Mouse (Mus musculus) adrenal gland (tissue): Measurements from ENCODE around the gene Foxo6.

Source experiments
- intact Hi-C: fragments of 180-260 bp; cut with DNase I; formaldehyde crosslinking; loops from one replicate; pipeline ENCODE4 v1.15.1; 2025
- long read RNA-seq, 2 experiments: library from polyadenylated mRNA; unstranded; transcript quantifications; one replicate each; pipeline ENCODE4 v2.0.0; 2020; ENCODE audit warnings: borderline replicate concordance in 1 of 2; ENCODE audit not compliant: insufficient replicate concordance in 1 of 2

The Foxo6 gene
- long read RNA-seq, experiment 1, result 0 reads
- long read RNA-seq, experiment 2, result 0 reads

DNA sequence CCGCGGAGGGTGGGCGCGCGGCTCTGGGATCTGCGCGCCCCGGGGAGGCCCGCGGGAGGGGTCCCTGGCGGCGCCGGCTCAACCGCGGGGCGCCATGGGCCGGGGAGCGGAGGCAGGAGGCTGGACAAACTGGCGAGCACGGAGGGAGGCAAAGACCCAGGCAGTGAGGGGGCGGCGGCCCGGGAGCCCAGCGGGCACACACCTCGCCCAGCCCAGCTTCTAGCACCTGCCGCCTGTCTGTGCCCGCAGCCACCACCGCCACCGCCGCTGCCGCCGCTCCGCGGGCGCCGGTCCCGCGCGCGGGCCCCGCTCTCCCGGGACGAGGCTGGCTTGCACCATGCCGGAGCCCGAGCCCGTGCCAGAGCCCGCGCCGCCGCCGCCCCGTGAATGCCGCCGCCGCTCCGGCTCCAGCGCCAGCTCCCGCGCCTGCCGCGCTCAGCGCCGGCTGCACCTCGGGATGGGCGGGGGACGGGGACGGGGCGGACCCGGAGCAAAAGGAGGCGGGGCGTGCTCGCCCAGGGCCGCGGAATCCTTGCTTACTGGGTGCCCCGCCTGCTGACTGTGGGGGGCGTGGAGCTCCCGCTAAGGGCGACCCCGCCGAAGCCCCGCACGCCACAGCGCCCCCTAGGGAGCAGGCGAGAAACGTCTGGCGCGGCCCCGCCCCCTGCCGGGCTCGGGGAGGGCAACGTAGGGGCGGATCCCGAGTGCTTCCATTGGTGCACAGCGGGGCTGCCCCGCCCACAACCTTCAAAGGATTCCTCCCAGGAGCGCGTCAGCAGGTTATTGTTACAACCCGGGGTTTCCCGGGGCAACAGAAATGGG is at the start of gene Foxo6:
Gene Foxo6, minus strand, starts transcription at position 60 of the 822 bp plus-strand sequence.
- intact Hi-C loops, result no loop called here

DNA sequence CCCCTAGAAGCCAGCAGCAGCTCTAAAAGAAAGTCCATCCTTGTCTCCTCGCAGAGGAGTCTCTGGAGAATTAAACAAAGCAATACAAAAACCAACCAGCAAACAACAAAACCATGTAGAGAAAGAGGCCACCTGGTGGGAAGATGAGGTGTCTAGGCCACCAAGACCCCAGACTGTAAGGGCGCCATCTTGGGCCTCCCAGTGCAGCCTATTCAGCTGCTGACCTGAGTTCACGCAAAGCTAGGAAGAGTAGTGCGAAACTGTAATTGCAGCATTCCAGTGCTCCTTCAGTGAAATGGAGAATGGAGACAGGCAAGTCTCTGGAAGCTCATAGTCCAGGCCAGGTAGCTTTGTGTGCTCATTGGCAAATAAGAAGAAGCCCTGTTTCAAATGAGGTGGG is 47.2 kb upstream of the Foxo6 start:
- intact Hi-C loops, result no loop called here

DNA sequence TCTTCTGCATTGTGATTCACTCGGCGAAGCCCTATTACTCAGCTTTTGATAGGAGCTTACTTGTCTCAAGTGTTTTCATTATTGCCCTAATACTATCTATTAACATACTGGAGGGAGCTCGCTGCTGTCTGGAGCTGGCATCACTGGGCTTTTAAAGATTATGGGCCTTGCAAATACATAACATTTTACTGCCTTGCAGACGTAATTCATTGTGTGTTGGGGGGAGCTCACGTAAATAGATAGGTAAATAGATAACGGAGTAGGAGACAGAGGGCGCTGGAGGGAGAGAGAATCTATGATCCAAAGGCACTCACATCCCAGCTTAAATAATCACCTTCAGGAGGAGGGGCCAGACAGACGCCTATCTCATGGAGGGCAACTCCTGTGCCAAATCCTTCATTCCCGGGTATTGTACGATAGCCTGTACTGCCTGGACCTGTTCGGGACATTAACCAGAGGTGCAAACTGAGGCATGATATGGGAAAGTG is 45.8 kb upstream of the Foxo6 start:
- intact Hi-C loops, result no loop called here

DNA sequence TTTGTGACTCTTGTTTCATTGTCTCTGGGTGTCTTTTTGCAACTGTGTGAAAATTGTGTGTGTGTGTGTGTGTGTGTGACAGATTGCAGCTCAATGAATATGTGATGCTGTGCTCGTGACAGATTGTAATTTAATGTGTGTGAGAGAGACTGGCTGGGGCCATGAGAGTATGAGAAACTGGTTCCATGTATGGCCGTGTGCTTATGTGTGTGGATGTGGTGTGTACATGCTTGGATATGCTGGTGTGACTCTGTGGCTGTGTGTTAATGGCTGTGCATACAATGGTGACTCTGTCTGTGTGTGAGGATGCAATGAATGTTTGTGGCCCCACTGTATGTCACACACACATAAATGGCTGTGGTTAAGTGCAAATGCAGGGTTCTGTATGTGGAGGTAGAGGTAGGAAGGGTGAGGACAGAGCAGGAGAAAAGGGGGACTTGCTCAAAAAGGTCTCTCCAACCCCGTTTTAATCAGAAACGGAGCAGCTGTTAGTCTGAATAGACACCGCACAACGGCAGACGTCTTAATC is 45.3 kb upstream of the Foxo6 start:
- intact Hi-C loops, result no loop called here

DNA sequence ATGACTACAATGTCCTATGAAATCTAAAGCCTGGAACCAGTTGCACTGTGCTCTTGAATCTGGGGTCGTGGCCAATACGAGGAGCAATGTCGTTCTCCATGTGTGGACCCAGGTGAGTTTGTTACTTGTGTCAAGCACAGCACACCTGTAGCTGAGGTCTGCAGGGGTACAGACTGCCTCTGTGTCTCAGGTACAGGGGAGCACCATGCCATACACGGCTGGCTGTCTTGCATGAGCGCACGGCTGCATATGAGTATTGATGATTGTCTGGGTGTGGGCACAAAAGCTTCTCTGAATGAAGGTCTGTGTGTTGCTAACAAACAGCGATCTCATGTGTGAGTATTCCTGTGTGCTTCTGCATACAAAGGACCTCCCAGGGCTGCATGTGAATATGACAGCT is 44.8 kb upstream of the Foxo6 start:
- intact Hi-C loops, result no loop called here

DNA sequence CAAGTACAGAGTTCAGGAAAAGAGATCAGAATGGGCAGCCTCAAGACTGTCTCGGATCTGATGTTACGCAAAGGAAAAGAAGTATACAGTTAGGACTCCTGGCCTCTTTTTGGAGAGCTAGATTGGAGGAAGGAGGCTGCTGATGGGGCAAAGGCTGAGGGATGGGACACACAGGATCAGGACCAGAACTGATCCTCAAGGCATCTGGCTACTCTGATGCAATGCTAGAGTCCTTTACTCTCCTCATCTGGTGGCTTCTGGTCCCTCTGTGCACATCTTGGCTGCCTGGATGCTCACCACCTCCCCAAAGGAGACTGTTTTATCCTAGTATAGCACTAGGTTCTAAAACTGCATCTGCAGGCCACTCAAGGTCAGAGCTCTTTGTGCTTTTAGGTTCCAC is 44.4 kb upstream of the Foxo6 start:
- intact Hi-C loops, result no loop called here

DNA sequence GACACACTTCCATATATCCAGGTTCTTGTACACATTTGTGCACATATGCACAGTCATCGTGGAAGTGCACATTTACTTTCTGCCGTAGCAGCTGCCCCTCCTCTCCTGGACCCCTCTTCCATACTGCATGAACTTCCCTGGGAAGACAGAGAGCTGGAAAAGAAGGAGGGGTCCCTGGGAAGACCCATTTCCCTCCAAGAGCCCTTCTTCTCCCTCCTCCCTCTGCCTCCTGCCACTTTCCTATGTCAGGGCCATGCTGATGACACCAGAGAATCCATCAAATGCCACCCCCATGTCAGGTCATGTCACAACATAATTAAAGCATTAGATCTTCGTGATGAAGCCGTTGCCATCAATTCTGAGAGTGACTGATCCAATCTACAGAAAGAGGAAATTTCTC is 38.6 kb upstream of the Foxo6 start:
- intact Hi-C loops, result no loop called here

DNA sequence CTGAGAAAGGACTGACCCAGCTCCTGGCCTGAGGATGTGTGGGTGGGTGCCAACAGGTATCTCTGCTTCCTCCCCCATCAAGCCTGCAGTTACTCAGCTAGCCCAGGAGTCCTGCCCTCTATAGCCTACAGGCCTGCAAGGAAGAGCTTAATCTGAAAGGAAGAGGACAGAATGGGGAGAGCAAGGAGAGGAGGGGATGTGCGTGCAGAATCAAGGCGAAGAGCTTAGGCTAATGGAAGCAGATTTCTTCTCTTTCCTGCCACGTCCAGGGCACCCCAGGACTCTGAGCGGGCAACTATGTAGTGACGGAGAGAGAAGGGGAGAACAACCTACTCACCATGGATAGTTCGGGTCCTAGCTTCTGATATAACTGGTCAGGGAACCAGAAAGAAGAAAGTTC is 37.9 kb upstream of the Foxo6 start:
- intact Hi-C loops, result no loop called here

DNA sequence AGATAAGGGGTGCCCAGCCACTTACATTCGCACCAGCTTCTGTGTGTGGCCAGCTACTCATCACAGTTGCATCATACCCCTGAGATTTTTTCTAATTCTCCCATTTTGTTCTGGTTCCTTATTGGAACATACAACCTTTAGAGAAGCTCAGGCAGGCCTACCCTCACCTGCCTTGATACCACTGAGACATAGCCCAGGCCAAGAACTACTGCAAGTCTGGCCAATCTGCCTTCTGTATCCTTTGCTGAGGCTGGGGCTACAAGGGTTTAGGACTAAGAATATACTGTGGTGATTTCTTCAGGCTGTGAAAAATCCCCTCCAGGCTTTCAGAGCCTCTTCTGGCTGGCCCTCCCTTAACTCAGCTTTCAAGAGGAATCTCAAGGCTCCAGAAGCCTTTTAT is 36.7 kb upstream of the Foxo6 start:
- intact Hi-C loops, result loop anchor here (2.0 kb wide), 1 partner anchor 99 kb away; no protein-coding TSS in a partner anchor

DNA sequence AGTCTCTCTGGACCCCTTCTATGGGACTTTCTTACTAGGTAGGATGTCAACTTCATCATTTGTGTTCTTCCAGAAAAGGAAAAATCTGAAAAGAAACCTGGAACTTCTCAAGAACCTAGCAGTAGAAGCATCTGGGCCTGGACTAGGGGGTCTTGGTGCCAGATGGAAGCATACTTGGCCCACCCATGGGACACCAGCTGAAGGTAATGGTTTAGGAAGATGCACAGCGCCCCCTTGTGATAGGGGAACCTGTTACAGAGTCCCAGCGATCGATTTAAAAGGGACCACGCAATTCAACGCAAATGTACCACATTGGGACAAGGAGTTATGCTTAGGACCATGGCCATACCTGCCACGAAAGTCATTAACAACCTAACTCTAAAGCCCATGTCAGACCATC is 36.0 kb upstream of the Foxo6 start:
- intact Hi-C loops, result loop anchor here (2.0 kb wide), 1 partner anchor 98 kb away; no protein-coding TSS in a partner anchor

DNA sequence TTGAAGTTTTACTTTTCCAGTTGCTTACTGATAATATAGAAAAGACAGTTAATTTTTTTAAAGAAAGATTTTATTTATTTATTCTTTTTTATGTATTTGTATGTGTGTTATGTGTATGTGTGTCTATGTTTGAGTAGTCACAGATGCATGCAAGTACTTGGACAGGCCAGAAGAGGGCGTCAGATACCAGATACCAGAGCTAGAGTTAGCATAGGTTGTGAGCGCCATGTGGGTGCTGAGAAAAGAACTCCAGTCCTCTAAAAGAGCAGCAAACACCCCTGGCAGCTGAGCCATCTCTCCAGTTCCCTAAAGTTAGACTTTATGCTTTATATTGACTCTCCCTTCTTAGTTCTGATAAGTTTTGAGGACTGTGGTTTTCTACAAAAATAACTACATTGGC is 30.4 kb upstream of the Foxo6 start:
- intact Hi-C loops, result no loop called here

DNA sequence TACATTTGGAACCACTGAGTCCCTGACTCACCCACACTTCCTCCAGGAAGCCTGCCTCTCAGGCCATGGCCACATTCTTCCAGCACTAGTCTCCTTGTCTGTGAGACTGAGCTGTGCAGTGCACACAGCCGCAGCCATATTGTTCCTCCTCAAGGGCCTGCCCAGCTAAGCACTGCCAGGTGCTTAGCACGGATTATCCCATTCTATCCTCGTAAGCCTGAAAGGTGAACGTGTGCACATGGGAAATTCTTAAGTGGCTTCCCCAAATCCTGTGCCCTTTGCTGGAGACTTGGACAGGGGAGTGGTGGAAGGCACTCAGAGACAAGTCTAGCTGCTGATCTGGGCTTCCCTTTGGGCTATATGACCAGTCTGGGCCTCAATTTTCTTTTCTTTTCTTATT is 29.6 kb upstream of the Foxo6 start:
- intact Hi-C loops, result no loop called here

DNA sequence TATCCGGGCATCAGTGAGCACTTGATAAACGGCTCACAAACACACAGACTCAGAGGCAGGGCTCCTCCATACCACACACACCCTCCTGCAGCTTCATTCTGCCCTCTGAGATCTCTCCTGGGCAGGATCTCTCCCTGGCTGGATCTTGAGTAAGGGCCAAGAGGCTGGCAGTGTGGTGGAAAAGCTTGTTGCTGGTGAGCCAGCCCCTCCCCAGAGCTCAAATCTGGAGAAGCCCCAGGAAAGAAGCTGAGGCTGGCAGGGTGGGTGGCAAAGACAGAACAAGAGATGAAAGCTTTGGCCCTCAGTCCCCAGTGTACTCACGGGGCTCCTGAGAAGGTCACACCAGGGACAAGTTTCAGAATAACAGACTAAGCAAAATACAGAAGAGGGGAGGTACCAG is 27.4 kb upstream of the Foxo6 start:
- intact Hi-C loops, result no loop called here

DNA sequence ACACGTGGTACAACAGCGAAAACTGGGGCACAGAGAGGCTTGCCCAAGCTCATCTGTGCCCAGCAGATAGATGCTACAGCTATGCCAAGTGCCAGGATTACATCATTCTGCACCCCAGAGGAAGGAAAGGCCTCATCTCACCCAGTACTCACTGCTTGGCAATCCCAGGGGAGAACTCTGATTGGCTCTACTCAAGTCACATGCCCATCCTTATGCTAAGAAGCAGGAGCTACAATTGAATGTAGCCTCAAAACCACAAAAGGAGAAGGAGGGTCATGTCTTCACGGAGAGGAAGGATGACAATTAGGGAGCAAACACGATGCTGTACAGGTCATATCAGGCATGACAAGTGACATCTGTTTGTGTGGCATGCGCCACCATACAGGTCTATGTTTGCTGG is 26.2 kb upstream of the Foxo6 start:
- intact Hi-C loops, result no loop called here

DNA sequence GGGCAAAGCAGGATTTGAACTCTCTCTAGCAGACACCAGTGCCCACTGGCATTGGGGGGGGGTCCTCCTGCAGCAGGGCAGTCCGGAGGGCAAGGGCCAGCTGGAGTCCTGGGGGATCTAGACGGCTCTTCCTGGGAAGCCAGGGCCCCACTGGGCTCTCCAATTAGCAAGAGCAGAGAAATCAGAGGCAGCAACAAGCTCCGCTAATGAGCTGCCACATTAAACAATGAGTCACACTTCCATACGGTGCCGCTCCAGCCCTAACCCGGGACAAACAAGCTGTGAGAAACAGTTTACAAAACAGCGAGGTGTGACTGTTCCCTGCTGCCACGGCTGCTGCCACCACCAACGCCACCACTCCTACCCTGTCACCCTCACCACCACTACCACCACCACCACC is 17.4 kb upstream of the Foxo6 start:
- intact Hi-C loops, result no loop called here

DNA sequence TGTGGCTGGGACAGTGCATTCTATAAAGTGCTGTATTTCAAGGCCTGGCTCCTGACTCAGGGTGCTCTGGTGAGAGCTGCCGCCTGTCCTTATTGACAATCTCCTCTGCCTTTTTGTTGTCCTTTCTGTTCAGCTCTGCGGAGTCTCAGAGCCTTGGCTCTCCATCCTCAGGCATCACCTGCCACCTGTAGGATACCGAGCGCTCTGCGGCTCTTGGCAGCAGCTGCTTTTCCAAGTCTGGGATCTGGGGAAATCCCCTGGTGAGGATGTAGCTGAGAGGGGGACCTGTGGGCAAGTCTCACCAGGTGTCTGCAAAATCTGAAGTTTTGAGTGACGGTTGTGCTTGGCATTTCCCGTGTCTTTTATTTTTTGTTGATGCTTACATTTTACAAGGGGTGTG is 12.1 kb upstream of the Foxo6 start:
- intact Hi-C loops, result no loop called here

DNA sequence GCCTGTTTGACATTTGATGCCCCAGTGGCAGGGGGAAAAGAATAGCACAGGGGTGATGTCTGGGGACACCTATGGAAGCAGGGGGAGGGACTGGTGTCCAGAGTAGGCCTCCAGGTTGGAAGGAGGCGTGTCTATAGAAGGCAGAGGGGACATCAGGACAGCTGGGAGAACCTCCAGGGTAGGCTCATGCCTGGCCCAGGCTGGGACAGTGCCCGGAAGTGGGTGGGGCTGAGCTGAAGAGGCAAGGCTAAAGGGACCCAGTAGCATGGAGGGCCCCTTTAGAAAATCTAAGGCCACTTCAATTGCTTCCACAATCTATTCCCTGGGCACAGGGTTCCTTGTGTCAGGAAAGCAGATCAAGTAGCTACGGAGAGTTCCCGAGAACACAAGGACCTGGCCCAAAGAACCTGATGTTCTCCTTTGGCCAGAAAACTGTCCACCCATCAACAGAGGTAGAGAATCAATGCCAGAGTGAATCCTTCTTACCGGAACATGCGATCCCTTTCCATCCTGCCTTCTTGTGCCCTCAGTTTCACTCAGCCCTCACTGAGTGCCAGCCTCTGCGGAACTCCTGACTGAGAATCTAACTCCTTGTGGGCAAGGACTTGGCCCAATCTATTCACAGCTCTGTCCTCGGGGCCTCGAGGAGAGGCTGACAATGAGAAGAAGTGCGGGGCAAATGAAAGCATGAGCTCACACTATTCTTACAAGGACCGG is 4.1 kb upstream of the Foxo6 start:
- intact Hi-C loops, result no loop called here

DNA sequence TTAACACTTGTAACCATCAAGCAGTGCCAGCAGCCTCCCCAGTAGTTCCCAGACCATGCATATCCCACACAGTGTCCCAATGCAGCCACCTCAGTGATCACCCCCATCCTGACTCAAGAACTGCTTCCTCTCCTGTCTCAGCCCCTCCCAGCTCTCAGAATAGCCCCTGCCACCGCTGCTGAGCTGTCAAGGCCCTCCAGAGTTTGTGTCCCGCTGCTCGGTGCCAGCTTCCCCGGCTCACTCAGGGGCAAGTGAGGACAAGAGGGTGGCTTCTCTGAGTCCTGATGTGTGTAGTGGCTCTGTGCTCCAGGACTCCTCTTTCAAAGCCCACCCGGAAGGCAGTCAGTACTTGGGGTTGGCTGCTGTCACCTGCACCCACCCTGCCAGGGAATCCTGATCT is 3.3 kb upstream of the Foxo6 start:
- intact Hi-C loops, result no loop called here

DNA sequence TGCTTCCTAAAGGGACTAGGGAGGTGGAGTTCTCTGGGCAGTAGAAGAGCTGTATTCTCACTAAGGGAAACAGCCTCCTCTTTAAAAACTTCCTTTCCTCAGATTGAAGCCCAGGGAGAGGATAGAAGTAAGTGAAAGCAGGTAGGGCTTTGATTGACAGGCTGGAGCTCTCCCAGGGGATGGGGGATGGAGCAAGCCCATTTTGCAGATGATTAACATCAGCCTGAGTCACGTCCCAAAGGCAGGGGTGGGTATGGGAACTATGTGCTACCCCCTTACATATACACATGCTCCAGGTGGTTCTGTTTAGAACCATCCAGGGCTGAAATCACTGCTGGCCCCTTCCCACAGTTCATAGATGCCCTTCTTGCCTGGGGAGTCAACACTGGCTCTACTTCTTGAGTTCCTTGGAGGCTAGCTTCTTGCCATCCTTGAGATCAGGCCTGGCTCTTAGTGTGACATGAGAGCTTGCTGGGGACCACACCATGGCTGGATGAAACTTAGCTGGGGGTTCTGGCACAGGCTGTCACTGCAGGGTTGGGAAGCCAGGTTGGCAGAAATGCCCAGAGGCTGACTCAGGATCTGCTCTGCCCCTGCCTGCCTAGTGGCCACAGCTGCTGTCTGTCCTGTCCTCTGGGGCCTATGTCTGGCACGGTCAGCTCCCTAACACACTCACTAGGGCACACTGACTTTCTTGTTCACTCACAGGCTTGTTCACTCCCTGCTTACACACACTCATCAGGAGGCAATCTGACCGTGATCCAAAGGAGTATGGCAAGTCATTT is 2.2 kb upstream of the Foxo6 start:
- intact Hi-C loops, result no loop called here

DNA sequence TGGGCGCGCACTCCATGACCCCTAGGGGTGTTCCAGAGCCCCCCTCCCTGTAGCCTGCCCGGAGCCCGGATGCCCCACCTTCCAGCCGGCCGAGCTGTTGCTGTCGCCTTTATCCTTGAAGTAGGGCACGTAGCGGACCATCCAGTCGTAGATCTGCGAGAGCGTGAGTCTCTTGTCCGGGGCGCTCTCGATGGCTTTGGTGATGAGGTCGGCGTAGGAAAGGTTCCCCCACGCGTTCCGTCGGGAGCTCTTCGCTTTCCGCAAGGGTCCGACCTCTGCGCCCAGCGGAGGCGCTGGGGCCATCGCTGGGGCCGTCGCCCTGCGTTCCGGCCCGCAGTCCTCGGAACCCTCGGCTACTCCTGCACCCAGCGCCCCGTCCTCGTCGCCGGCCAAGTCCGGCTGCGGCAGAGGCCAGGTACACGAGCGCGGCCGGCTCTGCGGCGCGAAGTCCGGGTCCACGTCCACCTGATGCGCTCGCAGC is 348 bp downstream of the Foxo6 start:
- intact Hi-C loops, result no loop called here

DNA sequence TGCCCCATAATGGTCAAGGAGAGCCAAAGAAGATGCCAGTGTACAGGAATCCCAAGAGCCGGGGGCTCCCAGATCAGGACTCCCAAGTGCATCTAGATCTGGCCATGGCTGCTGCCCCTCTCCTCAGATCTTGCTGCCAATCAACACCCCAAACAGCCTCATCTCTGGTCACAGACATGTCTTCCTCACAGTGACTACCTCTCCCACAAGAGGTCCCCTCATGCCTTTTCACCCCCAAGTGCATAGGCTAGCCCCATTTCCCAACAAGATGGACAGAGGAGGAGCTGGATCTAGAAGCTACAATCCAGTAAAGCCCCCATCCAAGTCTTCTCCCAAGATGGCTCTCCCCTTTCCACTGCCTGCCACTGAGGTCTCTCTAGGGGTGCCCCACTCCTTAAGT is 1.4 kb downstream of the Foxo6 start:
- intact Hi-C loops, result no loop called here
